Mouse (Mus musculus) intestine, postnatal 0 days (tissue): ENCODE data around the gene Btf3l4. TPM values are rescaled to one million over a fixed set of nuclear protein-coding genes. Genes with fewer than 3 reads are reported as not detected.
A peak's percentile ranks its signal among the peaks of the same experiment; 100 is the strongest.

Experiments used
- ATAC-seq: fragments of 200-750 bp; cut with Nextera tagmentation; 2 replicates; pipeline ENCODE4 v1.8.0; 2017; ENCODE audit warnings: mild to moderate bottlenecking, moderate TSS enrichment, moderate library complexity
- H3K27ac ChIP-seq: fragments of 300-500 bp; sonication (generic); 2 replicates; pipeline ENCODE4 v1.5.1; 2014; ENCODE audit warnings: mild to moderate bottlenecking, low read depth, low read length, moderate library complexity
- H3K27me3 ChIP-seq: fragments of 300-500 bp; sonication (generic); replicated peaks from 2 replicates; pipeline ENCODE4 v1.6.1; 2014; ENCODE audit warnings: low read length, mixed read lengths; ENCODE audit not compliant: control insufficient read depth, insufficient read depth
- H3K36me3 ChIP-seq: fragments of 300-500 bp; sonication (generic); 2 replicates; pipeline ENCODE4 v1.6.1; 2014; ENCODE audit warnings: mild to moderate bottlenecking, moderate library complexity; ENCODE audit not compliant: control insufficient read depth, insufficient read depth
- H3K4me1 ChIP-seq: fragments of 300-500 bp; sonication (generic); replicated peaks from 2 replicates; pipeline ENCODE4 v1.6.1; 2014; ENCODE audit warnings: antibody characterized with exemption, low read length, mixed read lengths; ENCODE audit not compliant: control insufficient read depth, insufficient read depth
- H3K4me2 ChIP-seq: fragments of 300-500 bp; sonication (generic); replicated peaks from 2 replicates; pipeline ENCODE4 v1.6.1; 2014; ENCODE audit warnings: low read depth, mild to moderate bottlenecking, moderate library complexity
- H3K4me3 ChIP-seq: fragments of 300-500 bp; sonication (generic); 2 replicates; pipeline ENCODE4 v1.5.1; 2014; ENCODE audit warnings: low read depth, low read length
- H3K9ac ChIP-seq: fragments of 300-500 bp; sonication (generic); 2 replicates; pipeline ENCODE4 v1.6.1; 2014; ENCODE audit warnings: mild to moderate bottlenecking, low read depth, low read length
- H3K9me3 ChIP-seq: fragments of 300-500 bp; sonication (generic); 2 replicates; pipeline ENCODE4 v1.6.1; 2016; ENCODE audit warnings: mixed run types; ENCODE audit not compliant: control insufficient read depth
- CTCF ChIP-seq: sonication (generic); IDR thresholded peaks from 2 replicates; pipeline ENCODE4 v1.5.1; 2016; ENCODE audit warnings: low read depth, mild to moderate bottlenecking, control low read depth, antibody characterized with exemption, moderate library complexity
- WGBS: fragments of 180-500 bp; shearing (Covaris S2); extraction: QIAGEN DNeasy Blood & Tissue Kit; methylation state at CpG from one replicate; pipeline ENCODE4 v1.1.7; 2014; 5-methylcytosine and 5-hydroxymethylcytosine counted together
- polyA plus RNA-seq: library from polyadenylated mRNA; unstranded; fragments of >200 nt; fragmentation: Nextera tagmentation; extraction: Ambion mirVana; gene quantifications from 2 replicates; pipeline ENCODE4 v1.2.1, GENCODE M21; 2015

The Btf3l4 gene
- polyA plus RNA-seq, 1 experiment from 2014 or later, result 101 TPM

DNA sequence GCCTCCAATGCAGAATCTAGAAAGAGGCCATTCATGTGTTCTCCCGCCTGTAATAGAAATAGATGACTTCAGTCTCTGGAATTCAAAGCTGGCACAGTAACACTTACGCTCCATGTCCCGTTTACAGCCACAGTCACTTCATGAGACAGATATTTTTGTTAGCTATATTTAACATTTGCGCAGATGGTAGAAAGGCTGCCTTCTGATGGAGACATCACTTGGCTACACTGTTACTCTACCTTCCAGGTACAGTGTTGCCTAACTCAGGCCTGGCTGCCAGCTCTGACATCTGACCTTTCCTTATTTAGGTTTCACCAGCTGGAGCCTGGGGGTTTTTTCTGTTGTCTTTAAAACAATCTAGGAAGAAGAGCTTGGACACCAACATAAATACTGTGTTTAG is 4.6 kb upstream of the Btf3l4 start:
- no peak for TF ChIP-seq CTCF
- H3K4me3 ChIP-seq, result no peak overlapping the region
- no peak overlapping the region for H3K9ac ChIP-seq
- H3K36me3 ChIP-seq, result no peaks in the 10 kb centered on the region
- no peak for ATAC-seq
- no peaks in the 10 kb centered on the region for H3K9me3 ChIP-seq
- H3K27ac ChIP-seq, result no peak overlapping the region
- no peak overlapping the region for H3K4me2 ChIP-seq
- H3K27me3 ChIP-seq, result no peaks in the 10 kb centered on the region
- 74% methylated on average over 4 of the region's 4 CpGs for WGBS
- H3K4me1 ChIP-seq, result no peaks in the 10 kb centered on the region

DNA sequence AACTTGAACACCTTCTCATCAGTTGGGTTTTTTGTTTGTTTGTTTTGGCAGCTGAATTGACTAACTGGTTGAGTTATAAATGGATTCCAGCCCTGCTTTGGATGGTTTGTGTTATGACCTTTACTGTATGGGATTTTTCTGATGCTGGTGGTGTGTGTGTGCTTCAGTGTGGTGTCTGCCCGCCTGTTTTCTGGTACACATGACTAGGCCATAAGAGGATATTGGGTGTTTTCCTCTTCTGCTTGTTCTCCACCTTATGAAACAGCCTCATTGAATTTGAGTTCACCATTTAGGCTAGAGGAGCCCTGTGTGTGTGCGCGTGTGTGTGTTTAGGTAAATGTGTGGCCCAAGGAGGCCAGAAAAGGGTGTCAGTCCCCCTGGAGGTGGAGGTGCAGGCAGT is 2.1 kb upstream of the Btf3l4 start:
- H3K27me3 ChIP-seq, result no peaks in the 10 kb centered on the region
- H3K36me3 ChIP-seq, result no peaks in the 10 kb centered on the region
- H3K4me3 ChIP-seq, result peak overlapping the region; percentile 99
- TF ChIP-seq CTCF, result no peak
- H3K4me1 ChIP-seq, result no peaks in the 10 kb centered on the region
- 35% methylated on average over 3 of the region's 3 CpGs for WGBS
- H3K4me2 ChIP-seq, result peak overlapping the region; percentile 73
- no peak for ATAC-seq
- peak overlapping the region; percentile 96; the same call in 1 of the 2 replicates for H3K9ac ChIP-seq
- H3K9me3 ChIP-seq, result no peaks in the 10 kb centered on the region
- peak overlapping the region; percentile 91; the same call in 1 of the 2 replicates for H3K27ac ChIP-seq

DNA sequence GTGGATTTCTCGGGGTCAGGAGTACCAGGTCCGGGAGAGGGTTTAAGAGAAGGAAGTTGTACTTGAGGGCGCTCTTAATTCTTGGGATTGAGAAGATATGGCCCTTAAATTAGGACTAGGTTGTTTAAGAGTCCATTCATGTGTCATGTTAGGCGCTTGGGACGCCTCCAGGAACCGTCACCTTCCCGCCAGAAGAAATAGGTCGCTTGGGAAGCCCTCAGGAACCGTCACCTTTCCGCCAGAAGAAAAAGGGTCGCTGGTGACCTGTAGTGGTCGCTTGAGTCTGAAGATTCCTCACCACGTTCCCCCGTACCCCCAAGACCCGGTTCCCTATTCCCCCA is 1.5 kb upstream of the Btf3l4 start:
- Histone ChIP-seq H3K4me2 (peak overlapping the region; percentile 73), H3K9me3 (no peaks in the 10 kb centered on the region), H3K4me1 (no peaks in the 10 kb centered on the region), H3K36me3 (peaks cover 5% of the 10 kb centered on the region; the same call in 1 of the 2 replicates), H3K4me3 (peak overlapping the region; percentile 99), H3K27ac (peak overlapping the region; percentile 91), H3K27me3 (no peaks in the 10 kb centered on the region), H3K9ac (peak overlapping the region; percentile 96)
- TF ChIP-seq CTCF, result no peak; the same call in 1 of the 2 replicates
- ATAC-seq, result no peak
- WGBS, result under 1% methylated on average over 15 of the region's 15 CpGs

DNA sequence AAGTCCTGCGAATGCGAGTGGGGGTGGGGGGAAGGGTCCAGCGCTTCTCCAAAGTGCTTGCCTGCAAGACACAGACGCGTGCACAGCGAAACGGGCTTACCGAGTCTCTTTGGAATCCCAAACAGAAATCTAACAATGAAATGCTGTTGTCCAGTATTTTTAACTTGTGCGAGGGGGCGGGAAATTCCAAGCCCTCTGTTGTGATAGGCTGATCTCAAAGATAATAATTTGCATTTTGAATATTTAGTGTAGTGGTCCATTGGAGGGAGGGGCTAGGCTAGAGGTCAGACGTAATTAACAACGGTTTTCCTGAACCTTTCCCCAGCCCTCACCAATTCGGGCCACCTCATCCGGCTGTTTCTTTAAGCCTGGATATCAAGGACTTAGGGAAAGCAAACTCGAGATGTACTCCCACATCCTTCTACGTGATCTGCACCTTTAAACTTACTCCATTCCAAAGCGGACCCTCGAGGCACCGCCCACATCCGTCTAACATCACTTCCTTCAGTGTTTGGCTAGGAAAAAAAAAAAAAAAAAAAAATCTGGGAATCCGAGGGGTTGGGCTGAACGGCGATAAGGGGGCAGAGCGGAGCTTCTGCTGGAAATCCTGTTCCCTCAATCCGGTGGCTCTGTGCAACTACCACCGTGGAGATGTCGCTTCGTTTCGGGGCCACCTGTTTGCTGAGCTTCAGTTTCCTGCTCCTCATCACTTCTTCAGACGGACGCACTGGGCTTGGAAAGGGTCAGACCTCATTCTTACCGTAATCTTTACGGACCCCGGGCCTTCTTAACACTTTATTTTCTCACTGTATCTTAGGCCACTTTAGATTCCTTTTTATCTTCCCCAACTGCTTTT is 929 bp upstream of the Btf3l4 start, which contains the start of gene Txndc12:
Gene Txndc12 (plus strand): TSS at position 487 of the 856 bp plus-strand sequence.
- Histone ChIP-seq H3K4me3 (peak within 1 kb of the TSS; percentile 99), H3K9ac (peak within 1 kb of the TSS; percentile 96), H3K4me1 (no peaks in the 10 kb centered on the region), H3K9me3 (no peaks in the 10 kb centered on the region), H3K27me3 (no peaks in the 10 kb centered on the region), H3K27ac (peak within 1 kb of the TSS; percentile 92), H3K36me3 (peaks cover 6% of the 10 kb centered on the region; the same call in 1 of the 2 replicates), H3K4me2 (peak within 1 kb of the TSS; percentile 73)
- TF ChIP-seq CTCF, result peak; percentile 34; the same call in 1 of the 2 replicates
- under 1% methylated on average over 34 of the region's 34 CpGs for WGBS
- ATAC-seq, result peak; percentile 74

DNA sequence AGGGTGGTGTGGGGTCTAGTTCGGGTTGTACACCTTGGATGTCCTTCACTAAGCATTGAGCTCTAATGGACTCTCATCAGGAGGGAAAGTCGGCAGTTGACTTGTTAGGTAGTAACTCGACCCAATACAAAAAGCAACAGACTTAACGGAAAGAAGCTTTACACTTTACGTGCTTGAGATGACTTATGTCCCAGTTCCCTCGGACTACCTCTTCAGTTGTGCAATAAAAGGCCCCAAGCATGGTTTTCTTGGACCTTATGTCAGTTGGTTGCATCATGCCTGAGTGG is 357 bp upstream of the Btf3l4 start:
- TF ChIP-seq CTCF, result no peak
- H3K9me3 ChIP-seq, result no peaks in the 10 kb centered on the region
- ATAC-seq, result peak; percentile 73
- H3K4me3 ChIP-seq, result peak overlapping the region; percentile 99
- H3K9ac ChIP-seq, result peak overlapping the region; percentile 96
- no peaks in the 10 kb centered on the region for H3K27me3 ChIP-seq
- peak overlapping the region; percentile 73 for H3K4me2 ChIP-seq
- peaks cover 9% of the 10 kb centered on the region; the same call in 1 of the 2 replicates for H3K36me3 ChIP-seq
- H3K4me1 ChIP-seq, result no peaks in the 10 kb centered on the region
- H3K27ac ChIP-seq, result peak overlapping the region; percentile 91
- WGBS, result 0% methylated on average over 6 of the region's 6 CpGs

DNA sequence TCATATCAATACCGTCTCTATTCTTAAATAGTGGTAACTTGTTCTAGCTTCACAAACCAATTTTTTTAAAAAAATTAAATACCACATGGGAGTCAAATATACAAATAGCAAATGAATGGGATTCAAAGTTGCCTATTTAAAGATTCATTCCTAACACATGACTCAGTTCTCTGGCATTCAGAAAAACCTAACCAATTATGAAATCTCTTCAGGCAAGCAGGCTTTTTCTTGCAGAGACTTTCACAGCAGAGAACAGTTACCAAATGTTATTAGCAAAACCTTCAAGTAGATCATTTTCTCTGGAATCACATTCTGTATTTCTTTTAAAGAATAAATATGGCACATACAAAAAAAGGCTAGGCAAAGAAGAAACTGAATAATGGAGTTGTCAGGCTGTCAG is 2.7 kb downstream of the Btf3l4 start:
- ATAC-seq, result no peak

More for the DNA sequence above, 2.7 kb downstream of the Btf3l4 start:
- Histone ChIP-seq H3K4me3 (no peak overlapping the region), H3K4me2 (no peak overlapping the region), H3K36me3 (peaks cover 24% of the 10 kb centered on the region), H3K4me1 (no peaks in the 10 kb centered on the region), H3K27me3 (no peaks in the 10 kb centered on the region), H3K9ac (no peak overlapping the region), H3K9me3 (no peaks in the 10 kb centered on the region), H3K27ac (no peak overlapping the region)
- WGBS, result 71% methylated on average over 1 of the region's 1 CpGs
- no peak for TF ChIP-seq CTCF
